Mouse (Mus musculus): ENCODE measurements at regions not wholly inside any gene's neighbourhood (a gene's known extent, or its start where the extent isn't known, plus 50 kb on each side); places are given as distances from the start of the nearest gene placed in this dataset.

DNA sequence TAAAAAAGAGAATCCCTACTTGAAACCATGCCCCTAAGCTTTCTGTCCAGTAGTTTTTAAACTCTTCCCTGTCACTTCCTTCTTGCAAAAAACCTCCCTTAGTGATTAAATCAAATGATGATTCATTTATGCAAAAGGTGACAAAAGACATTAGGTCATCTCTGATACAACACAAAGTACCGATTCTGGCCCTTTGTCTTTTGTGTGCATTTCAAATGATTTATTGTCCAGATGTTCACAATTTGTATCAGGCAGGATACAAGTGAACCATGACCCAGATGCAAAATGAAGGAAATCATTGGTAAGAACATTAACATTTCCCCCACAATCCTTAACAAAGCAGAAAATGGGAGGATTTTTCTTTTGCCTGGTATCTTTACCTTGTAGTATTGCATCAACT is 101.5 kb upstream of the Cav2 start:
- WGBS = 38% methylated on average over 1 of the region's 1 CpGs
- H3K4me2 ChIP-seq (replicated peaks; ENCODE audit: low read depth, low read length) = no peak overlapping the region
- H3K4me3 ChIP-seq (ENCODE audit: low read depth, low read length) = no peak overlapping the region
- no peak for ATAC-seq
- H3K27ac ChIP-seq (ENCODE audit: low read length) = no peak overlapping the region
- H3K36me3 ChIP-seq (ENCODE audit: insufficient read depth, low read length) = no peaks in the 10 kb centered on the region
- H3K27me3 ChIP-seq (replicated peaks; ENCODE audit: insufficient read depth, low read length) = no peaks in the 10 kb centered on the region
- peaks cover 5% of the 10 kb centered on the region; the same call in 1 of the 2 replicates for H3K4me1 ChIP-seq (ENCODE audit: insufficient read depth, low read depth, low read length)
- no peak for DNase-seq (ENCODE audit: low spot score)
- H3K9ac ChIP-seq (replicated peaks; ENCODE audit: low read depth) = no peak overlapping the region
- TF ChIP-seq EP300 (IDR thresholded peaks at IDR 0.05) (no peak), CTCF (IDR thresholded peaks at IDR 0.05) (no peak)
- no peaks in the 10 kb centered on the region for H3K9me3 ChIP-seq (ENCODE audit: low read length)

DNA sequence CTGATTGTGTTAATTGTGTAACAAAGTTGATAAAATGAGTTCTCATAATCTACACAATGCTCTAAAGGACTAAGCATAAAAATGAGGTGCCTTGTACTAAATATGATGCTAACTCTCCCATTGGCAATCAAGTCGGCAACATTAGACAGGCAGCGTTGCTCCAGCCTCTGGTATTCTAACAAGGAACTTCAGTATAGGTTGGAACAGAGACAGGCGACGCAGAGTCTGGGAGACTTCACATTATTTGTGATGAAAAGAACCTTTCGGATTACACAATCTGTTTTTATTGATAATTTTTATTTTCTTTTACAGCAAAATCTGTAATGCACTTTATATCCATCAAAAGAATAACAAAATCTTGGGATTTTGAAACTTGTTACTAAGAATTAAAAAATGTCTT is 94.4 kb upstream of the Cav2 start:
- no peaks in the 10 kb centered on the region for H3K36me3 ChIP-seq (ENCODE audit: insufficient read depth, low read length)
- H3K4me1 ChIP-seq (ENCODE audit: insufficient read depth, low read depth, low read length) = no peaks in the 10 kb centered on the region
- H3K27me3 ChIP-seq (replicated peaks; ENCODE audit: insufficient read depth, low read length) = no peaks in the 10 kb centered on the region
- H3K27ac ChIP-seq (ENCODE audit: low read length) = no peak overlapping the region
- 79% methylated on average over 5 of the region's 5 CpGs for WGBS
- ATAC-seq = no peak
- no peak for DNase-seq (ENCODE audit: low spot score)
- H3K4me2 ChIP-seq (replicated peaks; ENCODE audit: low read depth, low read length) = no peak overlapping the region
- no peak overlapping the region for H3K4me3 ChIP-seq (ENCODE audit: low read depth, low read length)
- TF ChIP-seq EP300 (IDR thresholded peaks at IDR 0.05) (no peak), CTCF (IDR thresholded peaks at IDR 0.05) (no peak)
- no peaks in the 10 kb centered on the region for H3K9me3 ChIP-seq (ENCODE audit: low read length)
- no peak overlapping the region for H3K9ac ChIP-seq (replicated peaks; ENCODE audit: low read depth)

DNA sequence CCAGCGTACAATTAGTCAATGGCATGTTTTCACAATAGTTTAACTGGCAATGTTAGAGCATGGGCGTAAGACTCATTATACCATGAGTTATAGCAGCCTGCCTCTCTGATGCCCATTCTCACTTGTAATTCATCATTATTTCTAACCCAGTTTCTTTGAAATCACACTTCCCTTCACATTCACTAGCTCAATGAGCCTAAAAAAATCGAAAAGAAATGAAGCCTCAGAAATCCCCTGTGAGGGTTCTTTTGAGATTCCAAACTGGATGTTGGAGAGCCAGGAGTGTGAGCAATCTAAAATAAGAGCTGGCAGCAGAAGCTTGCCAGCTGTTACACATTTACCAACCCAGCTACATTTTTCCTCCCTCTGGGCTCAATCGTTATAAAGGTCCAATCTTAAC is 93.9 kb upstream of the Cav2 start:
- H3K9me3 ChIP-seq (ENCODE audit: low read length) = no peaks in the 10 kb centered on the region
- no peak overlapping the region for H3K9ac ChIP-seq (replicated peaks; ENCODE audit: low read depth)
- H3K27me3 ChIP-seq (replicated peaks; ENCODE audit: insufficient read depth, low read length) = no peaks in the 10 kb centered on the region
- no peak overlapping the region for H3K27ac ChIP-seq (ENCODE audit: low read length)
- no peaks in the 10 kb centered on the region for H3K36me3 ChIP-seq (ENCODE audit: insufficient read depth, low read length)
- WGBS = 55% methylated on average over 4 of the region's 4 CpGs
- H3K4me3 ChIP-seq (ENCODE audit: low read depth, low read length) = no peak overlapping the region
- no peak overlapping the region for H3K4me2 ChIP-seq (replicated peaks; ENCODE audit: low read depth, low read length)
- H3K4me1 ChIP-seq (ENCODE audit: insufficient read depth, low read depth, low read length) = no peaks in the 10 kb centered on the region
- ATAC-seq (peak; percentile 61), DNase-seq (ENCODE audit: low spot score) (peak; percentile 62)
- TF ChIP-seq CTCF (IDR thresholded peaks at IDR 0.05) (no peak), EP300 (IDR thresholded peaks at IDR 0.05) (no peak)

DNA sequence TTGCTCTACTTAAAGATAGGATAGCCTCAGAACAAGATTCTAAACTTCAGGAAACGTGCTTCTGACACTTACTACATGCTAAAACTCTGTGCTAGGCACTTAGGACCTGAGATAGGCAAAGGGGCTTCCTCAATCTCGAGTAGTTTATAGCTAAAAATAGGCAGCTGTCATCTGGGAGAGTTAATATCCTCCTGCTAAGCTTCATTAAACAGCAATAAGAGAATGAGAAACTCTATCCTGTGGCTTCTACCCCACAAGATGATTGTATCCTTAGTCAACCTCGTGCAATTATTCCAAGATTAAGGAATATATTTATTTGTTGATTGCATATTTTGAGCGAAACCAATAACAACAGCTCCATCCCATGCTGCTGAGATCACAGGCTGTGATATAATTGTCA is 85.4 kb upstream of the Cav2 start:
- 57% methylated on average over 4 of the region's 4 CpGs for WGBS
- DNase-seq (ENCODE audit: low spot score) (no peak), ATAC-seq (no peak)
- H3K9ac ChIP-seq (replicated peaks; ENCODE audit: low read depth) = no peak overlapping the region
- H3K9me3 ChIP-seq (ENCODE audit: low read length) = no peaks in the 10 kb centered on the region
- no peak overlapping the region for H3K4me3 ChIP-seq (ENCODE audit: low read depth, low read length)
- peaks cover 6% of the 10 kb centered on the region; the same call in 1 of the 2 replicates for H3K4me1 ChIP-seq (ENCODE audit: insufficient read depth, low read depth, low read length)
- no peaks in the 10 kb centered on the region for H3K27me3 ChIP-seq (replicated peaks; ENCODE audit: insufficient read depth, low read length)
- TF ChIP-seq EP300 (IDR thresholded peaks at IDR 0.05) (no peak), CTCF (IDR thresholded peaks at IDR 0.05) (no peak)
- no peak overlapping the region for H3K4me2 ChIP-seq (replicated peaks; ENCODE audit: low read depth, low read length)
- no peak overlapping the region for H3K27ac ChIP-seq (ENCODE audit: low read length)
- no peaks in the 10 kb centered on the region for H3K36me3 ChIP-seq (ENCODE audit: insufficient read depth, low read length)

DNA sequence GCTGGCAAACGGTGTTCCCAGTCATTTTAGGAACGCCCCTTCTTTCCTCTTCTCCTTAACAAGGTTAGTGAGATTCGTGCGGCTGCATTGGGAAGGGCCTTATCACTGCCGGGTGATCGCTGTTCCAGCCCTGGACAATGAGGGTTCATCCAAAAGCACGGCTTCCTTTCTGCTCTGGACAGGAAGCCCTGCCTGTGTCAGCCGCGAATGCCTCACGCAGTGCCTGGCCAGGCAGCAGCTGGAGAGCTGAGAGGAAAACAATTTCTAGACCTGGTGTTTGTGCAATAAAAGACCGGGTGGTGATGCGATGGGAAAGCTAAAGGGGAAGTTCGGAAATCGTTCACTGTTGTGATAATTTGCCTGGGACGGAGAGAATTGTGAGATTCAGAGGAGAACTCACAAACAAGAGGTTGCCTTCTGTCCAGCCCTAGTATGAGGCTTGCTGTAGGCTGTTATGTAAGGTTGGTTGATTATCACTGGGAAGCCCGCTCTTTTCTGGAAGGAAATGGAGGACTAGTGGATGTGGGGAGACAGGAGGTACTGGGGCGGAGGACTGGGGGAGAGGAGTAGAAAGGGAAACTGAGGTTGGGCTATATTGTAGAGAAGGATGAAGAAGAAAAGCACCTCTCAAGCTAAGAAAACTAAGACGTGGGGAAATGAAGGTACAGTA is 83.1 kb upstream of the Cav2 start:
- Histone ChIP-seq H3K9ac (replicated peaks; ENCODE audit: low read depth) (no peak overlapping the region), H3K27me3 (replicated peaks; ENCODE audit: insufficient read depth, low read length) (no peaks in the 10 kb centered on the region), H3K4me3 (ENCODE audit: low read depth, low read length) (no peak overlapping the region; the same call in 1 of the 2 replicates), H3K36me3 (ENCODE audit: insufficient read depth, low read length) (no peaks in the 10 kb centered on the region), H3K9me3 (ENCODE audit: low read length) (no peaks in the 10 kb centered on the region), H3K4me1 (ENCODE audit: insufficient read depth, low read depth, low read length) (peaks cover 6% of the 10 kb centered on the region; the same call in 1 of the 2 replicates), H3K27ac (ENCODE audit: low read length) (peak overlapping the region; percentile 83), H3K4me2 (replicated peaks; ENCODE audit: low read depth, low read length) (peak overlapping the region; percentile 32)
- 32% methylated on average over 18 of the region's 18 CpGs for WGBS
- DNase-seq (ENCODE audit: low spot score) (peak; percentile 80), ATAC-seq (peak; percentile 96)
- no peak for TF ChIP-seq CTCF (IDR thresholded peaks at IDR 0.05)
- TF ChIP-seq EP300 (IDR thresholded peaks at IDR 0.05) = peak; percentile 83

DNA sequence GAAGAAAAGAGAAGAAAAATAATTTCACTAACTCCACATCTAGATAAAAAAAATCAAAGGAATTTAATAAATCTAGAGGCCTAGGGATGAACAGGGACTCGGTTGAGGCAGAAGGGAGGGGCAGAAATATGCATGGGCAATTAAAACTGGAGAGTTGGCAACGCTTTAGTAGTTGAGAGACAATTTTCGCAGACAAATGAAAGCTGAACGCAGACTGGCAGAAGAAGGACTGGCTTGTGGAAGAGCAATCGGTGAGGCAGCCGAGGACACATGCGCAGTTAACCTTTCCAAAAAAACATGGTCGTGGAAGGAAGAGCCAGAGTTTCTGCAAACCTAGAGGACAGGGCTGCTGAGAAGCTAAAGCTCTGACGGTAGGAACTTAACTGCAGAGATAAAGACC is 82.1 kb upstream of the Cav2 start:
- Histone ChIP-seq H3K27me3 (replicated peaks; ENCODE audit: insufficient read depth, low read length) (no peaks in the 10 kb centered on the region), H3K9ac (replicated peaks; ENCODE audit: low read depth) (no peak overlapping the region), H3K27ac (ENCODE audit: low read length) (0 out of 2 replicates have a peak overlapping the region, but pooled peaks have one; percentile 83), H3K4me1 (ENCODE audit: insufficient read depth, low read depth, low read length) (peaks cover 6% of the 10 kb centered on the region; the same call in 1 of the 2 replicates), H3K36me3 (ENCODE audit: insufficient read depth, low read length) (no peaks in the 10 kb centered on the region), H3K4me2 (replicated peaks; ENCODE audit: low read depth, low read length) (no peak overlapping the region), H3K9me3 (ENCODE audit: low read length) (no peaks in the 10 kb centered on the region), H3K4me3 (ENCODE audit: low read depth, low read length) (no peak overlapping the region)
- DNase-seq (ENCODE audit: low spot score) (no peak), ATAC-seq (no peak)
- TF ChIP-seq CTCF (IDR thresholded peaks at IDR 0.05) (no peak), EP300 (IDR thresholded peaks at IDR 0.05) (no peak)
- WGBS = 61% methylated on average over 9 of the region's 9 CpGs
